Mouse (Mus musculus) thymus, postnatal 4 days (tissue): ENCODE measurements around the gene Olfr115.

Source experiments
- DNase-seq: peaks from one replicate; pipeline ENCODE4 v3.0.0; 2021

Olfr115 gene

DNA sequence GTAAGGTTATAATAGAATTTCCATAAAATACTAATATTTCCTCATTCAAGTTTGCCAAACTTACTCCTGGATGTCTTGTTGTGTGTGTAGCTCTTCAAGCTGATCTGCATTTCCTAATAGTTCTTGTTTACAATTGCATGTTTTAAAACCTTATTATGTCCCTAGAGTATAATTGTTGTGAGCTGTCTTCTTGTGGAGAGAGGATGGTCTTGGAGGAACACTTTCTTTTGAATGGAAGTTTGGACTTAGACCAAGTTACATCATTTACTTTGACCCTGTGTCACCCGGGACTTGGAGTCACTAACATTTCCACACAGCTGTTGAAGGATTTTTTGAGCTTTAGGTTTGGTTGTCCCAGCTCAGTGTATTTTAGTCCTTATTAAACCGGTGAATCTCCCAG, at the start of gene Olfr115, which contains the start of gene Olfr116:
Olfr115 (minus strand) TSS at position 101 of the 400 bp plus-strand sequence.
Olfr116 (minus strand) TSS at position 191 of the 400 bp plus-strand sequence.
- no peak for DNase-seq

- no peak for DNase-seq
These were observed 39.8 kb upstream of the Olfr115 start, which contains the start of gene Olfr118 for GRCm38 (mm10) chr17:37666688-37667087. Gene Olfr118 (plus strand): TSS chr17:37666988.

DNA sequence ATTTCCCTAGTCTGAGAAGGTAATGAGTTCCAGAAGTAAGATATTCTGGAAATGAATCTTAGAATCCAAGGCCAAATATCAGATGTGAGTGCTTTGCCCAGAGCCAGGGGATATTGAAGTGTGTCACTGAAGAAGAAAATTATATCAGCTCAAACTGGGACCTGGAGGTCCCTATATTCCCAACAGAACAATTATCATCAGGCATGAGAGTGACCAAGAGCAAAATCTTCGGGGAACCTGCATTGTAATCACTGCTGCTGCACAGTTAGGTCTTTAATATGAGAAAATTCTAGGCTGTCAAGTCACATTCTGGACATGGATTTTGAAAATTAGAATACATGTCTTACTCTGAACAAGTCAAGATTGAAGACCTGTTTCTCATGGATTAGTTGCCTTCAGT, 36.8 kb upstream of the Olfr115 start, which contains the start of gene Olfr117:
Olfr117 (minus strand) TSS at position 101 of the 400 bp plus-strand sequence.
- DNase-seq, result no peak

GRCm38 (mm10) chr17:37592643-37593042, 34.3 kb downstream of the Olfr115 start, which contains the start of gene Olfr114:
Gene Olfr114 (minus strand): TSS chr17:37592743.
- DNase-seq, result no peak

GRCm38 (mm10) chr17:37577563-37577962, 49.3 kb downstream of the Olfr115 start, which contains the start of gene Olfr113:
Gene Olfr113 (minus strand): TSS chr17:37577663.
- no peak for DNase-seq

- no peak for DNase-seq
These were observed 57.6 kb downstream of the Olfr115 start, which contains the start of gene Olfr112 for GRCm38 (mm10) chr17:37569351-37569750. Gene Olfr112 (minus strand): TSS chr17:37569451.
